Mouse (Mus musculus) heart, embryonic 11.5 days (tissue): ENCODE measurements around the gene 1600002K03Rik. TPM values are rescaled to one million over a fixed set of nuclear protein-coding genes. Genes with fewer than 3 reads are reported as not detected.

Source experiments
- ATAC-seq: fragments of 200-750 bp; cut with Nextera tagmentation; replicated peaks from 2 replicates; pipeline ENCODE4 v1.8.0; 2017; ENCODE audit warnings: moderate library complexity; ENCODE audit not compliant: insufficient number of reproducible peaks, low FRiP score, low TSS enrichment
- H3K27ac ChIP-seq: fragments of 300-500 bp; sonication (generic); 2 replicates; pipeline ENCODE4 v1.5.1; 2014; ENCODE audit warnings: mild to moderate bottlenecking, low read depth, low read length
- H3K27me3 ChIP-seq: fragments of 300-500 bp; sonication (generic); 2 replicates; pipeline ENCODE4 v1.6.1; 2014; ENCODE audit warnings: mild to moderate bottlenecking, low read length, mixed read lengths; ENCODE audit not compliant: control insufficient read depth, insufficient read depth
- H3K36me3 ChIP-seq: fragments of 300-500 bp; sonication (generic); 2 replicates; pipeline ENCODE4 v1.6.1; 2014; ENCODE audit warnings: mild to moderate bottlenecking, low read length, moderate library complexity, mixed read lengths; ENCODE audit not compliant: control insufficient read depth, insufficient read depth
- H3K4me1 ChIP-seq: fragments of 300-500 bp; sonication (generic); 2 replicates; pipeline ENCODE4 v1.6.1; 2014; ENCODE audit warnings: low read length; ENCODE audit not compliant: control insufficient read depth, insufficient read depth
- H3K4me2 ChIP-seq: fragments of 300-500 bp; sonication (generic); 2 replicates; pipeline ENCODE4 v1.6.1; 2014; ENCODE audit warnings: mild to moderate bottlenecking, moderate library complexity
- H3K4me3 ChIP-seq: fragments of 300-500 bp; sonication (generic); 2 replicates; pipeline ENCODE4 v1.5.1; 2014; ENCODE audit warnings: low read depth, low read length
- H3K9ac ChIP-seq: fragments of 300-500 bp; sonication (generic); 2 replicates; pipeline ENCODE4 v1.6.1; 2014; ENCODE audit warnings: mild to moderate bottlenecking, low read depth, low read length, moderate library complexity
- H3K9me3 ChIP-seq: fragments of 300-500 bp; sonication (generic); replicated peaks from 2 replicates; pipeline ENCODE4 v1.6.1; 2016; ENCODE audit warnings: low read length; ENCODE audit not compliant: control insufficient read depth
- WGBS: fragments of 180-500 bp; shearing (Covaris S2); extraction: QIAGEN DNeasy Blood & Tissue Kit; methylation state at CpG from one replicate; pipeline ENCODE4 v1.1.7; 2014; ENCODE audit not compliant: insufficient replicate concordance; 5-methylcytosine and 5-hydroxymethylcytosine counted together
- polyA plus RNA-seq: library from polyadenylated mRNA; unstranded; fragments of >200 nt; fragmentation: Nextera tagmentation; extraction: Ambion mirVana; gene quantifications from 2 replicates; pipeline ENCODE4 v1.2.1, GENCODE M21; 2014

1600002K03Rik gene
- 9.6 and 12.4 TPM in 2 replicates for polyA plus RNA-seq

DNA sequence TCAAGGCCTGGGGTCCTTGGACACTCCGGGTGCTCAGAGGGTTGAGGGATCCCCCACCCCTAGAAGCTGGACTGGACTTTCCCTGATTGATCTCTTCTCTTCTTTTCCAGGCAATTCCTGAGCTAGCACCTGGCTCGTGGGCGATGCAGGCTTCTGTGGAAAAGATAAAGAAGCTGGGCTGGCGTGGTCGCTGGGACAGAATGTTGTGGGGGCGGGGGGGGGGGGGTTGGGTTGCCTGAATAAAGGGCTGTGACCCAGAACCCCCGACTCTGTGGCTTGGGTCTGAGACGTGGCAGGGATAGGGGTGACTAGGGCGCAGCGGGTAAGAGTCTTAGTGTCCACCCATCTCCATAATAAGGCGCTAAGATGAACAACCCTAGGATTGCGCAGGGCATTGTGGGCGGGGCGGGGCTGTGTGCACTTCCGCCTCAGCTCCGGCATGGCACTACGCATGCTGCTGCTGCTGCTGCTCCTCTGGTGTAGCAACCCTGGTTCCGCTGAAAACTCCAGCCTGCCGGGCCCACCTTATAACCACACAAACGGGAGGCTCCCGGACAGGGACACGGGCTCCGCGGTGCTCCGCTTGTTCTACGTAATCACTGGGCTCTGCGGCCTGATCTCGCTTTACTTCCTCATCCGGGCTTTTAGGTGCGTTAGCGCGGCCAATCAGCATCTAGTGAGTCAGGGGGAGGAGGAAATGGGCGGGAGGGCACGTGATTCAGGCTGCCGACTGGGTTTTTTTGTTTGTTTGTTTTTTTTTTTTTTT is at the start of gene 1600002K03Rik:
TSS of gene 1600002K03Rik (plus strand) at position 418 of the 766 bp plus-strand sequence.
- Histone ChIP-seq H3K4me1 (peaks cover 17% of the 10 kb centered on the region), H3K27me3 (no peaks in the 10 kb centered on the region), H3K4me2 (peak within 1 kb of the TSS; percentile 72), H3K36me3 (peaks cover 20% of the 10 kb centered on the region), H3K9me3 (no peaks in the 10 kb centered on the region), H3K27ac (peak within 1 kb of the TSS; percentile 80), H3K9ac (peak within 1 kb of the TSS; percentile 80), H3K4me3 (peak within 1 kb of the TSS; percentile 65)
- ATAC-seq: peak; percentile 65
- 5% methylated on average over 35 of the region's 35 CpGs for WGBS

DNA sequence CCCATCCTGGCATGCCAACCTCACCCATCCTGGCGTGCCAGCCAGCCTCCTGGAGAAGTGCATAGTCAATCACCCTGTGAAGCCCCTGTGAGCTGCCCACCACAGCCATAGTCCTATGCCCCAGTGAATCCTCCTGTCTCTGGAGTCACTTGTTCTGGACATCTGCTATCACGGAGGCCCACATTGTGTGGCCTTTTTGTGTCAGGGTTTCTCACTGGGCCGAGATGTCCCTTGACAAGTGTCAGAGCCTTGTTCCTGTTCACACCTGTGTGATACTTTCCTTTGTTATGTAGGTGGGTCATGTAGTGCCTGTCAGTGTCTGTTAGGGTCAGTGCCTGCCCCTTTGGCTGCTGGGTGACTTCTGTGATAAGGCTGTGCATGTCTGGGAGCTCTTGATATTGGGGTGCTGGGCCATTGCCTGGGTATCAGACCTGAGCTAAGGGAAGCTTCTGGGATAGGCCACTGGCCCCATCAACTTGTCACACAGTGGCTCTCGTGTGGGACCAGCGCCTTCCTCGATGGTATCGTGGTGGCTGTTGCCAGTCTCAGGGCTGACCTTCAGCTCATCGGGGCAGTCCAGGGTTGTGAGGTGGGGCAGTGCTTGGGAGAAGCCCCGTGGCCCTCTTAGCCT is 48.7 kb upstream of the 1600002K03Rik start:
- Histone ChIP-seq H3K9ac (0 out of 2 replicates have a peak overlapping the region, but pooled peaks have one; percentile 46), H3K4me2 (no peak overlapping the region), H3K27ac (no peak overlapping the region), H3K36me3 (peaks cover 41% of the 10 kb centered on the region), H3K9me3 (no peaks in the 10 kb centered on the region), H3K4me1 (peaks cover 6% of the 10 kb centered on the region), H3K4me3 (no peak overlapping the region), H3K27me3 (no peaks in the 10 kb centered on the region)
- no peak for ATAC-seq
- WGBS: 87% methylated on average over 9 of the region's 9 CpGs

DNA sequence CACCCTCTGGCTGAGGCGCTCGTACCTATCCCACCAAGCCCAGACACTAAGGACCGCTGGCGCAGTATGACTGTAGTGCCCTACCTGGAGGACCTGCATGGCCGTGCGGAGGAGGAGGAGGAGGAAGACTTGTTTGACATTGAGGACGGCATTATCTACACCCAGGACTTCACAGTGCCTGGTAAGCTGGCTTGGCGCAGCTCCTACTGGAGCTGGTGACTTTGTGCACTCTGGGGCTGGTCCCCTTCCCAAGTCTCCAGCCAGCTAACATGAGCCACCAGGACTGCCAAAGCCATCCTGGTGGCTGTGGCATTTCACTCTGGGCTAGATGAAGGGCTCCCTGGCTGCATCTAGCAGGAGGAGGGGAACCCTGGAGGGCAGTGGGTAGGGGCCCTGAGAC is 44.8 kb upstream of the 1600002K03Rik start:
- peaks cover 47% of the 10 kb centered on the region for H3K36me3 ChIP-seq
- H3K4me1 ChIP-seq: peaks cover 17% of the 10 kb centered on the region
- WGBS: 91% methylated on average over 8 of the region's 8 CpGs
- no peak for ATAC-seq
- H3K4me2 ChIP-seq: no peak overlapping the region
- no peak overlapping the region for H3K9ac ChIP-seq
- peaks cover 5% of the 10 kb centered on the region; the same call in 1 of the 2 replicates for H3K27me3 ChIP-seq
- no peak overlapping the region for H3K4me3 ChIP-seq
- no peaks in the 10 kb centered on the region for H3K9me3 ChIP-seq
- no peak overlapping the region for H3K27ac ChIP-seq

DNA sequence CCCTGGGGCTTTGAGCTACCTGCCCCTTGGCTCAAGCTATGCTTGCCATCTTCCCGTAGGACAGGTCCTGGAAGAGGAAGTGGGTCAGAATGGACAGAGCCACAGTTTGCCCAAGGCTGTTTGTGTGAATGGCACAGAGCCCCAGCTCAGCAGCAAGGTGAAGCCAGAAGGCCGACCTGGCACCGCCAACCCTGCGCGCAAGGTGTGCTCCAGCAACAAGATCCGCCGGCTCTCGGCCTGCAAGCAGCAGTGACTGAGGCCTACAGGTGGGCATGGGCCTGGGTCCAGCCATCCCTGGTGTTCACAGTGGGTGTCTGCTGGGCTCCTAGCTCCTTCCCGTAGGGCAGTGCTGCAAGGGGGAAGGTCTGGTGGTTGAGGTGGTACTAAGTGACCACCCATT is 42.9 kb upstream of the 1600002K03Rik start:
- H3K4me1 ChIP-seq: peaks cover 19% of the 10 kb centered on the region
- ATAC-seq: no peak
- H3K9ac ChIP-seq: 0 out of 2 replicates have a peak overlapping the region, but pooled peaks have one; percentile 16
- WGBS: 94% methylated on average over 9 of the region's 9 CpGs
- H3K27ac ChIP-seq: no peak overlapping the region
- peaks cover 5% of the 10 kb centered on the region; the same call in 1 of the 2 replicates for H3K27me3 ChIP-seq
- H3K4me2 ChIP-seq: no peak overlapping the region
- H3K9me3 ChIP-seq: no peaks in the 10 kb centered on the region
- H3K4me3 ChIP-seq: no peak overlapping the region
- H3K36me3 ChIP-seq: peaks cover 45% of the 10 kb centered on the region

DNA sequence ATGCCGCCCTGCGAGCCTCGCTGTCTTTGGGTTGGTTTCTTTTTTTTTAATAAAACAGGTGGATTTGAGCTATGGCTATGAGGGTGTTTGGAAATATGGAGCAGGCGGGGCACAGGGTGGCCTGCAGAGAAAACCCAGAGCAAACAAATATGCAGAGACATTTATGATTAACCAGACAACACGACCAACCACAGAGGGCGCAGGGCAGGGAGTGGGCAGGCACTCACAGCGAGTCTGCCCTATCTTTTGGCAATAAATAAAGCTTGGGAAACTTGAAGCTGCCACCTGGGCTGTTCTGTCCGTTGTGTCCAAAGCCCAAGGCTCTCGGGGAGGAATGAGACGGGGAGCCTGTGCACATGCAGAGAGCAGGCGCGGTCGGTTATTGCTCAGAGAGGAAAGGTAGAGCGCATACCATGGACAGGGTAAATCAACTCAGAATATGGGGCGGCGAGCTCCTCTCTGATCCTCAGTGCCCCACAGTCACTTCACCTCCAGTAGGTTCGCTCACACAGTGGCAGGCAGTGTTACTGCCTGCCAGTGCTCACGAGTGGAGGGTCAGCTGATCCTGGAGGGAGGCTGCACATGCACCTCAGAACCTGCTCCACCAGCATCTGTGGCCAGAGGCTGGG is 42.2 kb upstream of the 1600002K03Rik start:
- Histone ChIP-seq H3K4me2 (no peak overlapping the region), H3K27me3 (peaks cover 9% of the 10 kb centered on the region), H3K27ac (no peak overlapping the region), H3K9me3 (no peaks in the 10 kb centered on the region), H3K4me3 (no peak overlapping the region), H3K36me3 (peaks cover 40% of the 10 kb centered on the region), H3K4me1 (peaks cover 19% of the 10 kb centered on the region), H3K9ac (no peak overlapping the region)
- ATAC-seq: no peak
- 87% methylated on average over 18 of the region's 18 CpGs for WGBS

DNA sequence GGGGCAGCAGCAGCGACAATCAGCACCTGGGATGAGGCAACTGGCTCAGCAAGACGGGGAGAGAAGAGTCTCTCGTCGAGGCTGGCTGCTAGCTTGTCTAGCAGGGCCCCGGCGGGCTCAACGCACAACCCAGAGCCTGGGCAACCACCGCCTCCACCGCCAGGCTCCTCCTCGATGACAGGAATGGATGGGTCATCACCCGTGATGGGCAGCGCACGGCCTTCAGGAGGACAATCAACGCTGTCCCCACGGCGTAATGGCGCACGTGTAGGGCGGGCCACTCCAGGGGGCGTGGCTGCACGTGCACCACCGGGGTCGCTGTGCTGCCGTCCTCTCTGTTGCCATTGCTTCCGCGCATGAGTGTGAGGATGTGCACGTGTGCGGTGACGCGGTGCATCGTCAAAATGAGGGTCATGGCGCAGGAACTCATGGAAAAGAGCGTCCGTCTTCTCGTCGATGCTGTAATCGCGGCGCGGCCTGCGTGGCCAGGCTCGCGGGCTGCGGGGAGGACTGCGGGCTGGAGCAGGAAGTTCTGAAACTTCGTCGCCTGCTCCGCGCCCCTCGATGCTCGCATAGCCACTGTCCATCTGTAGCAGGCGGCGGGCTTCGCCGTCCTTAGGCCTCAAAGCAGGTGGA is 41.3 kb upstream of the 1600002K03Rik start:
- peak overlapping the region; percentile 24 for H3K4me3 ChIP-seq
- no peaks in the 10 kb centered on the region for H3K9me3 ChIP-seq
- no peak overlapping the region for H3K27ac ChIP-seq
- H3K4me1 ChIP-seq: peaks cover 20% of the 10 kb centered on the region
- no peak for ATAC-seq
- peaks cover 13% of the 10 kb centered on the region for H3K27me3 ChIP-seq
- 12% methylated on average over 55 of the region's 55 CpGs for WGBS
- peaks cover 32% of the 10 kb centered on the region for H3K36me3 ChIP-seq
- H3K9ac ChIP-seq: peak overlapping the region; percentile 56
- peak overlapping the region; percentile 52 for H3K4me2 ChIP-seq

DNA sequence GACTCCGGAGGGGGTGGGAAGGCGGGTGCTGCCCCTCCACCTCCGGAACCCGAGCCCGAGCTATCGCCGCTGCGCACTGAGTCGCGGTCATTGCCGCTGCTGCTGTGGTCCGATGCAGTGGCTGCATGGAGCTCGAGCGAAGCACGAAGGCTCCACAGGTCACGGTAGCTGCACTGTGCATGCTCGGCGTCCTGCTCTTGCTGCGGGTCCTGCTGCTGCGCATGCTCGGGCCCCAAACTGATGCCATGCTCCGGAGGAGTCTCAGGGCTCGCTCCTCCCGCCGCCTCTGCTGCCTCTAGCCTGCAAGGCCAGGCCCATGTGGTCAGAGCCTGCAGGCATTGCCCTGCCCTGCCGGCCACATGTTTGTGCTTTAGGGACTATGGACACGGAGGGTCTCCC is 40.8 kb upstream of the 1600002K03Rik start:
- Histone ChIP-seq H3K36me3 (peaks cover 30% of the 10 kb centered on the region), H3K4me2 (peak overlapping the region; percentile 52), H3K9me3 (no peaks in the 10 kb centered on the region), H3K27ac (no peak overlapping the region), H3K27me3 (peaks cover 18% of the 10 kb centered on the region), H3K9ac (no peak overlapping the region), H3K4me1 (peaks cover 25% of the 10 kb centered on the region), H3K4me3 (peak overlapping the region; percentile 24; the same call in 1 of the 2 replicates)
- no peak for ATAC-seq
- 45% methylated on average over 27 of the region's 27 CpGs for WGBS

DNA sequence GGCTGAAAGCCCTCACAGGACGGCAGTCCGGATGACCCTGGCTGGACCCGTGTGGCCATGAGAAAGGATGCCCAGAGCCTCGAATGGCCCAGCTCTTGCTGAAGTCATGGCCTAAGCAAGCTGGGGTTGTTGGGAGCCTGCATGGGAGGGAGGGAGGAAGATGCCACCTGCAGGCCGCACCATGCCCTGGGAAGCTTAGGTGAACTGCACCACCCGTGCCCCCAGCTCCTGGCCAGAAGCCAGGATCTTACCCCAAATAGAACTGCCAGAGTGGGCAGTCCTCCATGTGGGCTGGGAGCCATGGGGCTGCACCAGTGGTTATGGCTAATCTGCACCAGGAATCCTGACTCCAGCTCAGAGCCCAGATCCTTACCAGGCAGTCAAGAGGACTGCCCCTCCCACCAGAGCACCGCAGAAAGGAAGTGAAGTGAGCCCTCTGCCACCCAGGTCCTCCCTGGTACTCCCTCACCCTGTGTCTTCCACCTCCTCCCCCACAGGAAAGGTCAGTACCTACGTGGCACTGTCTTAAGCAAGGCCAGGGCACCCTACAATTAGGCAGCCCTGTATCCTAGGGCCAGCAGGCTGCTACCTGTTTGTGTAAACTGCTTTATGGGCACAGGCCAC is 39.4 kb upstream of the 1600002K03Rik start:
- no peak for ATAC-seq
- H3K4me1 ChIP-seq: peaks cover 37% of the 10 kb centered on the region
- peaks cover 30% of the 10 kb centered on the region for H3K27me3 ChIP-seq
- no peak overlapping the region for H3K4me3 ChIP-seq
- WGBS: 78% methylated on average over 8 of the region's 8 CpGs
- H3K9me3 ChIP-seq: no peaks in the 10 kb centered on the region
- H3K9ac ChIP-seq: no peak overlapping the region
- H3K36me3 ChIP-seq: peaks cover 18% of the 10 kb centered on the region
- H3K4me2 ChIP-seq: no peak overlapping the region
- H3K27ac ChIP-seq: no peak overlapping the region
